Mouse (Mus musculus): ENCODE measurements around the gene Cherp.
A peak's percentile ranks its signal among the peaks of the same experiment; 100 is the strongest.

DNA sequence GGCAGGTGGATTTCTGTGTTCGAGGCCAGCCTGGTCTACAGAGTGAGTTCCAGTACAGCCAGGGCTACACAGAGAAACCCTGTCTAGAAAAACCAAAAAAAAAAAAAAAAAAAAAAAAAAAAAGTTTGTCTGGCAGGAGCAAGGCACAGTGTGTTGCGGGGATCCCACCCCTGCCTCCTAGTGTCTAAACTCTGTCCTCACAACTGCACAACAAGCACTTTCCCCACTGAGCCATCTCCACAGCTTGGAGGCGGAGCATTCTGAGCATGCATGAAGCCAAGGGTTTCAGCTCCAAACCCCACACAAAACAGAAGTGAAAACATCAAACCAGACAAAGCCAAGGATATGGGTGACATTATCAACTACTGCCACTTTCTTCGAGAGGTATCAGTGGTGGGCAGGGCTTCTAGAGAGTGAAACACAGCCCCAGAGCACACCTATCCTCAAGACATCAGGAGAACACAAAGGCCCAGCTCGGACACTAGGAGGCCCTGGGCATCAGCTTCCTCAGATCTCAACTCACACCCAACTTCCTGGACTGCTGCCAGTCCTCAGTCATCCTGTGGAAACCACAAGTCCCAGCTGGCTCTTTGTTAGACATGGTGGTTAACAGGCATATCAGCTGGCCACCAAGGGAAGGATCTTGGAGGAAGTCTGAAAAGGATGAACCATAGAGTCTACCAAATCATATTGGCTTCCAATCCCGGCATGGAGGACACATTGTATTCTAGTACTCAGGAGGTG is 10.6 kb upstream of the Cherp start:
- TF ChIP-seq POLR2A (IDR thresholded peaks at IDR 0.05; ENCODE audit: extremely low read depth, insufficient read depth, low read length) = no peak
- TF ChIP-seq CTCF (IDR thresholded peaks at IDR 0.05; ENCODE audit: low read depth, low read length) = 0 out of 2 replicates have a peak, but pooled peaks have one; percentile 25

Measured in liver, adult 2 months (tissue).